13 mouse cellular contexts compared by ENCODE assay signal in genomic region chr6:47648316-47648715, GRCm38 (mm10). TPM values are rescaled to one million over a fixed set of nuclear protein-coding genes. Genes with fewer than 3 reads are reported as not detected.
DNase-seq lines count a peak whose midpoint lies in the region; TF ChIP-seq lines count a peak whose summit lies in the region.
"Had no signal": no experiment of that assay in that cellular context is flagged by ENCODE, and none has a peak within 500 bp of the region (broad histone marks: within the 10 kb centered on the region; RNA-seq: fewer than 3 reads in every experiment).

No protein-coding gene starts in this region.

- TF ChIP-seq CTCF in layer of hippocampus, adult 2 months (conservative IDR thresholded peaks at IDR 0.05), result no peak

- H3K27ac ChIP-seq in layer of hippocampus, adult 2 months, result no peak overlapping the region
- H3K27ac ChIP-seq: heart, adult 2 months; lung, embryonic 15.5 days; neural tube, embryonic 13.5 days had no signal

- DNase-seq in cerebellum, adult 11-12 months, result peak; percentile 44
- no peak for DNase-seq in cerebellum, postnatal 10 days
- DNase-seq in layer of hippocampus, adult 18-20 months (ENCODE audit: low spot score in 2 of 2), result peak; percentile 0 to 17
- no peak for DNase-seq in layer of hippocampus, adult 2 months (ENCODE audit: low spot score in 2 of 2)
- peak; percentile 4 for DNase-seq in right cerebral cortex, postnatal 25 days
- no peak for DNase-seq in right cerebral cortex, postnatal 36 days (ENCODE audit: low spot score in 2 of 2)
- peak; percentile 20 for DNase-seq in forelimb bud, embryonic 11.5 days (ENCODE audit: low read depth, low spot score)
- no peak for DNase-seq in urinary bladder, postnatal 14 days (ENCODE audit: low spot score)
- DNase-seq: adrenal gland, postnatal 25 days had no signal

- H3K4me3 ChIP-seq in layer of hippocampus, adult 2 months, result no peak overlapping the region
- H3K4me3 ChIP-seq: erythroblast, embryonic 14.5 days; heart, adult 2 months; lung, embryonic 15.5 days; neural tube, embryonic 13.5 days had no signal

RNA-seq across cellular contexts. Expression of gene Ezh2, which starts 53.2 kb away (rescaled TPM):
- total RNA-seq in layer of hippocampus, adult 18-20 months (2021), result 10 to 100 TPM in 1 of 2 experiments, 1 to 10 TPM in 1; 9.8 to 13.7 TPM
- 10 to 100 TPM; 16.0 to 17.4 TPM for total RNA-seq in layer of hippocampus, adult 2 months (2021)

Comparison
In these comparisons a context has a peak if more than half of its experiments do, and no peak if none do; other contexts are left out.
1. DNase-seq: peak in cerebellum, adult 11-12 months (single experiment), layer of hippocampus, adult 18-20 months (2 of 2), right cerebral cortex, postnatal 25 days (single experiment) and forelimb bud, embryonic 11.5 days (single experiment); none in cerebellum, postnatal 10 days (0 of 2), layer of hippocampus, adult 2 months (0 of 2), right cerebral cortex, postnatal 36 days (0 of 2) and urinary bladder, postnatal 14 days (single experiment).